Mouse (Mus musculus) ES-E14 (cell line): ENCODE data around the gene Gm10447.

Experiments used
- CHD2 ChIP-seq: IDR thresholded peaks from 2 replicates; pipeline ENCODE4 v1.6.1; 2014; ENCODE audit warnings: mild to moderate bottlenecking, low read depth, low read length, inconsistent platforms
- MAFK ChIP-seq: IDR thresholded peaks from 2 replicates; pipeline ENCODE4 v1.6.1; 2014; ENCODE audit warnings: mild to moderate bottlenecking, low read depth, low read length, inconsistent platforms; ENCODE audit not compliant: insufficient read depth
- ZC3H11A ChIP-seq: IDR thresholded peaks from 2 replicates; pipeline ENCODE4 v1.6.1; 2012; ENCODE audit warnings: low read depth, mild to moderate bottlenecking, inconsistent platforms, low read length, borderline replicate concordance

GRCm38 (mm10) chr11:53430670-53431346 lies 26.1 kb downstream of the Gm10447 start, which contains the start of the genes Uqcrq and Gdf9:
- TF ChIP-seq MAFK = no peak
- TF ChIP-seq CHD2 = no peak
- no peak for TF ChIP-seq ZC3H11A
